Mouse (Mus musculus) neural tube, embryonic 13.5 days (tissue): Measurements from ENCODE around the gene Gtpbp6. TPM values are rescaled to one million over a fixed set of nuclear protein-coding genes. Genes with fewer than 3 reads are reported as not detected.

Experiments used
- ATAC-seq: fragments of 200-750 bp; cut with Nextera tagmentation; 2 replicates; pipeline ENCODE4 v1.8.0; 2017; ENCODE audit warnings: low read depth, mild to moderate bottlenecking, moderate TSS enrichment, moderate library complexity
- H3K27ac ChIP-seq: fragments of 300-500 bp; sonication (generic); replicated peaks from 2 replicates; pipeline ENCODE4 v1.5.1; 2015; ENCODE audit warnings: moderate library complexity, mild to moderate bottlenecking, inconsistent platforms
- H3K27me3 ChIP-seq: fragments of 300-500 bp; sonication (generic); 2 replicates; pipeline ENCODE4 v1.6.1; 2015; ENCODE audit warnings: mild to moderate bottlenecking, inconsistent platforms
- H3K36me3 ChIP-seq: fragments of 300-500 bp; sonication (generic); 2 replicates; pipeline ENCODE4 v1.6.1; 2015; ENCODE audit warnings: mild to moderate bottlenecking, inconsistent platforms
- H3K4me1 ChIP-seq: fragments of 300-500 bp; sonication (generic); replicated peaks from 2 replicates; pipeline ENCODE4 v1.6.1; 2015; ENCODE audit warnings: inconsistent platforms
- H3K4me2 ChIP-seq: fragments of 300-500 bp; sonication (generic); 2 replicates; pipeline ENCODE4 v1.6.1; 2015; ENCODE audit warnings: inconsistent platforms, mild to moderate bottlenecking, moderate library complexity
- H3K4me3 ChIP-seq: fragments of 300-500 bp; sonication (generic); 2 replicates; pipeline ENCODE4 v1.5.1; 2015; ENCODE audit warnings: mild to moderate bottlenecking, inconsistent platforms
- H3K9ac ChIP-seq: fragments of 300-500 bp; sonication (generic); 2 replicates; pipeline ENCODE4 v1.6.1; 2015; ENCODE audit warnings: moderate library complexity, mild to moderate bottlenecking, inconsistent platforms
- H3K9me3 ChIP-seq: fragments of 300-500 bp; sonication (generic); 2 replicates; pipeline ENCODE4 v1.6.1; 2016; ENCODE audit warnings: inconsistent platforms
- WGBS: fragments of 180-500 bp; shearing (Covaris S2); methylation state at CpG from one replicate; pipeline ENCODE4 v1.1.7; 2015; 5-methylcytosine and 5-hydroxymethylcytosine counted together
- polyA plus RNA-seq: library from polyadenylated mRNA; unstranded; fragments of >200 nt; fragmentation: Nextera tagmentation; extraction: Ambion mirVana; gene quantifications from 2 replicates; pipeline ENCODE4 v1.2.1, GENCODE M21; 2015

The Gtpbp6 gene
- polyA plus RNA-seq, 1 experiment from 2014 or later: 58.0 TPM

GRCm38 (mm10) chr5:110106140-110106871 lies 1.7 kb downstream of the Gtpbp6 start:
- Histone ChIP-seq H3K27me3 (no peaks in the 10 kb centered on the region), H3K4me2 (peak overlapping the region; percentile 96), H3K27ac (no peak overlapping the region), H3K9ac (peak overlapping the region; percentile 84), H3K36me3 (peaks cover 42% of the 10 kb centered on the region), H3K4me3 (peak overlapping the region; percentile 74), H3K9me3 (no peaks in the 10 kb centered on the region), H3K4me1 (peaks cover 34% of the 10 kb centered on the region)
- no peak for ATAC-seq
- 93% methylated on average over 26 of the region's 26 CpGs for WGBS

GRCm38 (mm10) chr5:110104616-110105380 lies 3.2 kb downstream of the Gtpbp6 start:
- WGBS: 95% methylated on average over 36 of the region's 36 CpGs
- Histone ChIP-seq H3K9ac (no peak overlapping the region), H3K4me3 (no peak overlapping the region), H3K27me3 (no peaks in the 10 kb centered on the region), H3K4me1 (peaks cover 40% of the 10 kb centered on the region), H3K36me3 (peaks cover 42% of the 10 kb centered on the region), H3K27ac (no peak overlapping the region), H3K4me2 (no peak overlapping the region), H3K9me3 (no peaks in the 10 kb centered on the region)
- no peak for ATAC-seq

- H3K27ac ChIP-seq: no peak overlapping the region
- 95% methylated on average over 27 of the region's 27 CpGs for WGBS
- ATAC-seq: no peak
Observed at GRCm38 (mm10) chr5:110103901-110104615, 3.9 kb downstream of the Gtpbp6 start.

GRCm38 (mm10) chr5:110102853-110103625 lies 5.0 kb downstream of the Gtpbp6 start:
- 95% methylated on average over 19 of the region's 19 CpGs for WGBS
- ATAC-seq: no peak
- Histone ChIP-seq H3K4me2 (no peak overlapping the region), H3K27ac (no peak overlapping the region), H3K4me1 (peaks cover 40% of the 10 kb centered on the region), H3K27me3 (no peaks in the 10 kb centered on the region), H3K9ac (no peak overlapping the region), H3K36me3 (peaks cover 42% of the 10 kb centered on the region), H3K4me3 (no peak overlapping the region), H3K9me3 (no peaks in the 10 kb centered on the region)

More at GRCm38 (mm10) chr5:110103901-110104615, 3.9 kb downstream of the Gtpbp6 start:
- H3K27me3 ChIP-seq: no peaks in the 10 kb centered on the region
- H3K4me1 ChIP-seq: peaks cover 40% of the 10 kb centered on the region
- no peaks in the 10 kb centered on the region for H3K9me3 ChIP-seq
- H3K4me3 ChIP-seq: no peak overlapping the region
- peaks cover 42% of the 10 kb centered on the region for H3K36me3 ChIP-seq
- H3K9ac ChIP-seq: no peak overlapping the region
- H3K4me2 ChIP-seq: no peak overlapping the region

- H3K4me2 ChIP-seq: peak overlapping the region; percentile 63
- peaks cover 42% of the 10 kb centered on the region for H3K36me3 ChIP-seq
- no peak overlapping the region for H3K4me3 ChIP-seq
- 90% methylated on average over 13 of the region's 13 CpGs for WGBS
- H3K27ac ChIP-seq: no peak overlapping the region
- peaks cover 40% of the 10 kb centered on the region for H3K4me1 ChIP-seq
- H3K9me3 ChIP-seq: no peaks in the 10 kb centered on the region
- no peaks in the 10 kb centered on the region for H3K27me3 ChIP-seq
- H3K9ac ChIP-seq: no peak overlapping the region
- no peak for ATAC-seq
Observed at GRCm38 (mm10) chr5:110102429-110102828, 5.6 kb downstream of the Gtpbp6 start.

GRCm38 (mm10) chr5:110101716-110102347 lies 6.2 kb downstream of the Gtpbp6 start:
- H3K36me3 ChIP-seq: peaks cover 42% of the 10 kb centered on the region
- peaks cover 37% of the 10 kb centered on the region for H3K4me1 ChIP-seq
- peak overlapping the region; percentile 35 for H3K4me3 ChIP-seq
- no peak overlapping the region for H3K27ac ChIP-seq
- ATAC-seq: peak; percentile 42
- H3K9ac ChIP-seq: peak overlapping the region; percentile 61
- no peaks in the 10 kb centered on the region for H3K9me3 ChIP-seq
- no peaks in the 10 kb centered on the region for H3K27me3 ChIP-seq
- H3K4me2 ChIP-seq: peak overlapping the region; percentile 63
- 23% methylated on average over 34 of the region's 34 CpGs for WGBS

- 2% methylated on average over 35 of the region's 37 CpGs for WGBS
- Histone ChIP-seq H3K9ac (peak overlapping the region; percentile 61), H3K9me3 (no peaks in the 10 kb centered on the region), H3K4me1 (peaks cover 29% of the 10 kb centered on the region), H3K27ac (no peak overlapping the region), H3K4me3 (peak overlapping the region; percentile 35), H3K4me2 (peak overlapping the region; percentile 63), H3K36me3 (peaks cover 36% of the 10 kb centered on the region), H3K27me3 (no peaks in the 10 kb centered on the region)
- peak; percentile 40 for ATAC-seq
Observed at GRCm38 (mm10) chr5:110100921-110101631, 6.9 kb downstream of the Gtpbp6 start.

- Histone ChIP-seq H3K4me3 (peak within 1 kb of the TSS; percentile 35; the same call in 1 of the 2 replicates), H3K9ac (no peak within 1 kb of the TSS), H3K4me1 (peaks cover 28% of the 10 kb centered on the region), H3K9me3 (no peaks in the 10 kb centered on the region), H3K36me3 (peaks cover 25% of the 10 kb centered on the region), H3K4me2 (peak within 1 kb of the TSS; percentile 63), H3K27me3 (no peaks in the 10 kb centered on the region), H3K27ac (no peak within 1 kb of the TSS)
- no peak for ATAC-seq
- WGBS: 4% methylated on average over 25 of the region's 25 CpGs
Observed at GRCm38 (mm10) chr5:110099656-110100580, 8.1 kb downstream of the Gtpbp6 start, which contains the start of gene Plcxd1. Plcxd1 (plus strand) TSS chr5:110099969.

GRCm38 (mm10) chr5:110098991-110099477 lies 9.0 kb downstream of the Gtpbp6 start:
- no peak overlapping the region for H3K27ac ChIP-seq
- H3K4me3 ChIP-seq: no peak overlapping the region
- H3K27me3 ChIP-seq: no peaks in the 10 kb centered on the region
- ATAC-seq: no peak
- no peak overlapping the region for H3K4me2 ChIP-seq
- H3K36me3 ChIP-seq: peaks cover 16% of the 10 kb centered on the region
- H3K9me3 ChIP-seq: no peaks in the 10 kb centered on the region
- H3K4me1 ChIP-seq: peaks cover 32% of the 10 kb centered on the region
- 12% methylated on average over 1 of the region's 1 CpGs for WGBS
- no peak overlapping the region for H3K9ac ChIP-seq

GRCm38 (mm10) chr5:110094847-110095213 lies 13.2 kb downstream of the Gtpbp6 start:
- Histone ChIP-seq H3K27ac (peak overlapping the region; percentile 2; the same call in 1 of the 2 replicates), H3K4me3 (peak overlapping the region; percentile 41), H3K27me3 (no peaks in the 10 kb centered on the region), H3K4me2 (peak overlapping the region; percentile 61), H3K9ac (peak overlapping the region; percentile 75), H3K9me3 (no peaks in the 10 kb centered on the region), H3K36me3 (no peaks in the 10 kb centered on the region), H3K4me1 (peaks cover 8% of the 10 kb centered on the region)
- peak; percentile 41 for ATAC-seq
- WGBS: 7% methylated on average over 4 of the region's 4 CpGs
